Mouse (Mus musculus) forebrain, postnatal 0 days (tissue): Measurements from ENCODE around the gene Ppfibp1. TPM values are rescaled to one million over a fixed set of nuclear protein-coding genes. Genes with fewer than 3 reads are reported as not detected.

Source experiments
- ATAC-seq: fragments of 200-750 bp; cut with Nextera tagmentation; 2 replicates; pipeline ENCODE4 v1.8.0; 2017; ENCODE audit warnings: mild to moderate bottlenecking, moderate library complexity
- DNase-seq: peaks from one replicate; pipeline ENCODE4 v3.0.0-alpha.2; 2015
- H3K27ac ChIP-seq: fragments of 300-500 bp; sonication (generic); 2 replicates; pipeline ENCODE4 v1.5.1; 2014; ENCODE audit warnings: low read depth, mild to moderate bottlenecking, antibody characterized with exemption, low read length, moderate library complexity, mixed read lengths
- H3K27me3 ChIP-seq: fragments of 300-500 bp; sonication (generic); 2 replicates; pipeline ENCODE4 v1.6.1; 2014; ENCODE audit warnings: mild to moderate bottlenecking, low read length, mixed read lengths; ENCODE audit not compliant: insufficient read depth
- H3K36me3 ChIP-seq: fragments of 300-500 bp; sonication (generic); 2 replicates; pipeline ENCODE4 v1.6.1; 2014; ENCODE audit warnings: mild to moderate bottlenecking, moderate library complexity; ENCODE audit not compliant: insufficient read depth
- H3K4me1 ChIP-seq: fragments of 300-500 bp; sonication (generic); 2 replicates; pipeline ENCODE4 v1.6.1; 2014; ENCODE audit warnings: antibody characterized with exemption; ENCODE audit not compliant: insufficient read depth
- H3K4me2 ChIP-seq: fragments of 300-500 bp; sonication (generic); 2 replicates; pipeline ENCODE4 v1.6.1; 2014; ENCODE audit warnings: low read depth, mild to moderate bottlenecking, moderate library complexity
- H3K4me3 ChIP-seq: fragments of 300-500 bp; sonication (generic); 2 replicates; pipeline ENCODE4 v1.5.1; 2014; ENCODE audit warnings: low read depth, low read length, mixed read lengths
- H3K9ac ChIP-seq: fragments of 300-500 bp; sonication (generic); 2 replicates; pipeline ENCODE4 v1.6.1; 2014; ENCODE audit warnings: mild to moderate bottlenecking
- H3K9me3 ChIP-seq: fragments of 300-500 bp; sonication (generic); 2 replicates; pipeline ENCODE4 v1.6.1; 2016; ENCODE audit warnings: low read length
- CTCF ChIP-seq: sonication (generic); IDR thresholded peaks from 2 replicates; pipeline ENCODE4 v1.5.1; 2016; ENCODE audit warnings: antibody characterized with exemption, control low read depth, low read depth
- WGBS: fragments of 180-500 bp; shearing (Covaris S2); extraction: QIAGEN DNeasy Blood & Tissue Kit; methylation state at CpG from one replicate; pipeline ENCODE4 v1.1.7; 2014; 5-methylcytosine and 5-hydroxymethylcytosine counted together
- polyA plus RNA-seq: library from polyadenylated mRNA; unstranded; fragments of >200 nt; fragmentation: Nextera tagmentation; extraction: Ambion mirVana; gene quantifications from 2 replicates; pipeline ENCODE4 v1.2.1, GENCODE M21; 2015
- total RNA-seq: library from RNA; depleted of rRNA; stranded (reverse); fragments of >200 nt; gene quantifications from 2 replicates; pipeline ENCODE4 v1.2.3, GENCODE M21; 2014

Gene Ppfibp1
- total and polyA plus RNA-seq, 2 experiments from 2014 or later, result 23.8 to 33.0 TPM

DNA sequence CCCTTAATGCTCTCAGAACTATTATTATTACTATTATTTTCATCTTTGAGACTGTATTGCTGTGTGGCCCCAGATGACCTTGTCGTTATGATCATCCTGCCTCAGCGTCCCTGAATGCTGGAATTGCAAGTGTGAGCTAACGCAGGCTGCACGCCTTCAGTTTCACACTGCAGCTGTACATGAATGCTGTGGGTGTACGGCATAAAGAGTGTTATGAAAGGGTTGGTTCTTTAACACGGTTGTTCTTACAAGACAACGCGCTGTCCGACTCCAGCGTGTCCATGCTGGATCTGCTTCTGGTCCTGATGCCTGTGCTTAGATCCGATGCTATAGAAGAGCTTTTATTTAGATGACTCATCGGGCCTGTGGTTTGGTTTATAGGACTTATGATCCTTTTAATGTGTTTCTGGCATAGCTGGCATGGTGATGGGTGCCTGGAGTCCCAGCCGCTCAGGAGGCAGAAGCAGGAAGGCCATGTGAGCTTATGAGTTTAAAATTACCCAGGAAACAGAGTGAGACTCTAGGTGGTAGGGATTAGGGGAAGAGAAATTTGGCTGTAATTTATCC is 161.0 kb downstream of the Ppfibp1 start:
- H3K9ac ChIP-seq, result no peak overlapping the region
- H3K36me3 ChIP-seq, result peaks cover 44% of the 10 kb centered on the region
- TF ChIP-seq CTCF, result no peak
- no peak for ATAC-seq
- no peak overlapping the region for H3K27ac ChIP-seq
- 94% methylated on average over 13 of the region's 13 CpGs for WGBS
- no peaks in the 10 kb centered on the region for H3K9me3 ChIP-seq
- no peaks in the 10 kb centered on the region for H3K27me3 ChIP-seq
- H3K4me2 ChIP-seq, result no peak overlapping the region
- H3K4me3 ChIP-seq, result no peak overlapping the region
- no peaks in the 10 kb centered on the region for H3K4me1 ChIP-seq
- DNase-seq, result no peak

DNA sequence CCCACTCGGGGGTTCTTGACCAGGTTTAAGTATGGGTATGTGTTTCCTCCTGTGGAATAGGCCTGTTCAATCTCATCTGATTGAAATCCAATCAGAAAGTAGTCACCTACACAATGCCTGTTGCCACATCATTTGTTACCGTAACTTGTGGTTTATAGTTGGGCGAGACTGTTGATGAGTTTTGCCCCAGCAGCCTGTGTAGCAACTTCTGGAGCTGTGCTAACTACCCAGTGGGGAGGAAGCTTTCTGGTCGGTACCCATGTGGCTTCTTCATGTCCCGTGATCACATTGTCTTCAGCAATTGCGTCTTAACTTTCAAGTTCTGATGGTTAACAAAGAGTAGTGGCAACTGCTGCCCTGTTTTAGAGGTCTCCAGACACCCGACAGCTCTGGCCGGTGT is 163.4 kb downstream of the Ppfibp1 start:
- DNase-seq, result no peak
- WGBS, result 93% methylated on average over 8 of the region's 8 CpGs
- Histone ChIP-seq H3K4me3 (no peak overlapping the region), H3K36me3 (peaks cover 50% of the 10 kb centered on the region), H3K4me1 (no peaks in the 10 kb centered on the region), H3K27ac (no peak overlapping the region), H3K9me3 (no peaks in the 10 kb centered on the region), H3K27me3 (no peaks in the 10 kb centered on the region), H3K4me2 (no peak overlapping the region), H3K9ac (no peak overlapping the region)
- no peak for ATAC-seq
- TF ChIP-seq CTCF, result no peak

DNA sequence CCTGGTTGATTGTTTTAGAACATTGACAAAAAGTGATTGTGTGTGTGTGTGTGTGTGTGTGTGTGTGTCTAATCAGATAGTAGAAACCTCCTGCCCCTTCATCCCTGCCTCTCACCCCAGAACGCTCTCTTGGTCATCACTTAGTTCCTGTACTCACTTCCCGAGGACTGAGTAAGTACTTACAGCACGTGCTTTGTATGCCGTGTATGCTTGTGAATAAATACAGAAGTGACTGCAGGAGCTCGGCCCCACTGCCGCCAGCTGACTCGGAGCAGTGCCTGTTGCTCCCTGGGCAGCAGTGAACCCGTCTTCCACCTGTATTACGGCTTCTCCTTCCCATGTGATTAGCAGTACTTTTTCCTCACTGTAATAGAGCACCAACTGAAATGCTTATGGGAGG is 164.2 kb downstream of the Ppfibp1 start:
- no peaks in the 10 kb centered on the region for H3K27me3 ChIP-seq
- no peak overlapping the region for H3K9ac ChIP-seq
- H3K27ac ChIP-seq, result no peak overlapping the region
- TF ChIP-seq CTCF, result no peak
- H3K9me3 ChIP-seq, result no peaks in the 10 kb centered on the region
- DNase-seq (no peak), ATAC-seq (no peak)
- 89% methylated on average over 9 of the region's 9 CpGs for WGBS
- no peaks in the 10 kb centered on the region for H3K4me1 ChIP-seq
- peaks cover 48% of the 10 kb centered on the region for H3K36me3 ChIP-seq
- H3K4me2 ChIP-seq, result no peak overlapping the region
- no peak overlapping the region for H3K4me3 ChIP-seq

DNA sequence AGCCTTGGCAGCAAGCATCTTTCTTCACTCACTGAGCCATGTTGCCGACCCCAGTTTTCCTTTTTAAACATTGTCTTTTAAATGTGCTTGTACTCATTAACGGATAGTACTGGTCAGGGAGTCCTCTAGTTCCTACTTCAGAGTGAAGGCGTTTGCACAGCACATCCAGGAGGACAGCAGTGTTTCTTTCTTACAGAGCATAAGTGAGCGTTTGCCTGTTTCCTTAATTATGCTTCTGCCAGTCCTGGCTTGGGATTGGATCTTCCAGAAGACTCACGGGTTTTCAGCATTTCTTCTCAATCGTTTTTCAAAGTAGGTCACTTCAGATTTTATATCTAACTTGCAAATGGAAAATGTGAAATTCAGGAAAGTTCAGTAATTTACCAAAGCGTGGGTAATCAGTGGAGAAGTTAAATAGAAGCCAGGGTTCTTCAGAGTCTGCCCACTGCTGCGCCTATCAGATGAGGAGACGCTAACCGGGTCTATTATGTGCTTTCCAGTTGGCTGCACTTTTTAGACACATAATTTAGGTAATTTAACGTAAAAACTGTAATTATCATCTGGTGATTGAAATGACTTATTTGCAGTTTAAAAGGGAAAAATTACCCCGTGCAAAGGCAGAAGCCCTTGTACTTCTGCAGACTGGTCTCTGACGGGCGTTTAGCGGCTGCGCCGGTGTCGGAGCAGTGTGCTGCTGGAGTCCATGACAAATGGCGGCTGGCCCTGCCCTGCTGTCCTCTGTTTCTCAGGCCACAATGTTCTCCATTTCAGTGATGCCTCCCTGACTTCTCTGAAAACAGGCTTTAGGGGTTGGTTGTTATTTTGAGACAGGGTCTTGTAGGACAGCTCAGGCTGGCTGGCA is 165.7 kb downstream of the Ppfibp1 start:
- Histone ChIP-seq H3K9me3 (no peaks in the 10 kb centered on the region), H3K4me1 (no peaks in the 10 kb centered on the region), H3K4me3 (no peak overlapping the region), H3K27ac (no peak overlapping the region), H3K4me2 (no peak overlapping the region), H3K9ac (no peak overlapping the region), H3K27me3 (no peaks in the 10 kb centered on the region), H3K36me3 (peaks cover 46% of the 10 kb centered on the region)
- no peak for TF ChIP-seq CTCF
- peak; percentile 87 for ATAC-seq
- WGBS, result 59% methylated on average over 19 of the region's 19 CpGs
- peak; percentile 26 for DNase-seq

DNA sequence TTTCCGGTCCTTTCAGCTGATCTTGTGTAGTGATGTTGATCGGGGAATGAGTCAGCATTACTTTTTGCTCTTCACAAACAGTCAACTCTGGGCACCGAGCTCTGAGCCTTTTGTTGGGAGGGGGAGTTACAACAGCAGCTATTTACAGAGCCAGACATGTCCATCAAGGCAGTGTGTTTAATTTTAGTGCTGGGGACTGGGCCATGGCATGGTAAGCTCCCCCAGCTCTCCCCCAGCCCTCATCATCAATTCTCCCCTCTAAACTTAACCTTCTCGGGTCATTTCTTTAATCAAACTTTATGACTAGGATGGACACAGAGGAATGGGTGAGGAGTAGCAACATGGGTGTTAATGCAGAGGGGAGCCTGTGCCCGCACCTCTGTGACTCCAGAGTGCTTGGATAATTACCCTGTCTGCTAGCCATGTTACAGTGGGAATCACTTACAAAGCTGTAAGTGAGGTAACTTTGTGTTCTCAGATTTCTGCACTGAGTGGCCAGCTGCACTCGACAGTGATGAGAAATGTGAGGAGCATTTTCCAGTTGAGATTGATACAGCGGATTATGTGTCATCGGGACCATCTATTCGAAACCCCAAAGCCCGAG is 167.2 kb downstream of the Ppfibp1 start:
- H3K9ac ChIP-seq, result no peak overlapping the region
- no peak for TF ChIP-seq CTCF
- H3K27ac ChIP-seq, result no peak overlapping the region
- 86% methylated on average over 10 of the region's 10 CpGs for WGBS
- no peaks in the 10 kb centered on the region for H3K4me1 ChIP-seq
- no peak overlapping the region for H3K4me2 ChIP-seq
- peaks cover 33% of the 10 kb centered on the region for H3K36me3 ChIP-seq
- H3K9me3 ChIP-seq, result no peaks in the 10 kb centered on the region
- no peak overlapping the region for H3K4me3 ChIP-seq
- DNase-seq (no peak), ATAC-seq (no peak)
- no peaks in the 10 kb centered on the region for H3K27me3 ChIP-seq

DNA sequence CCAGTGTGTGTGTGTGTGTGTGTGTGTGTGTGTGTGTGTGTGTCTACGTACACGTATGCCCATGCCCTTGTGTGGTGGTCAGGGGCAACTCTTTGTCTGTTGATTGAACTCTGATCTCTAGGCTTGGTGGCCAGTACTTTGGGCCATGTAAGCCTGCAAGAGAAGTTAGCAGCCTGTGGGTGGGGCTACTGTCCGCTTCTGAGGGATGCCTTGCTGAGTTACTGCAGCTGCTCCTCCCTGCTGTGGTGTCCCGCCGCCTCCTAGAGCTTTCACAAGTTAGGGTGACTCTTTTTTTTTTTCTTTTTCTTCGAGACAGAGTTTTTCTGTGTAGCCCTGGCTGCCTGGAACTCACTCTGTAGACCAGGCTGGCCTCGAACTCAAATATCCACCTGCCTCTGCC is 171.0 kb downstream of the Ppfibp1 start:
- peaks cover 28% of the 10 kb centered on the region for H3K36me3 ChIP-seq

DNA sequence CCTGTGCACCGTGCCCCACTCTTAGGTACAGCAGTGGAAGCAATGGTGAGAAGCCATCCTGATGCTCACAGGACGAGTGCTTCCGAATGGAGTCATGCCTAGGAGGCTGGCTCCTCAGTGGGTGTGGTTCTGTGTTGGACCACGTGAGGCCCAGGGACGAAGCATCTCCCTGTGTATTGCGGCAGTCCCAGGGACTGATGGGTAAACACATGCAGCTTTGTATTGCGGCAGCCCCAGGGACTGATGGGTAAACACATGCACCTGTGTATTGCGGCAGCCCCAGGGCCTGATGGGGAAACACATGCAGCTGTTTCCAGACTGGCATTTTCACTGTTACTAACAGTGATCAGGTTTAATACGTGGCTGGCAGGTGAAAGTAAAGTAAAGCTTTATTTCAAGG is 173.3 kb downstream of the Ppfibp1 start:
- WGBS, result 49% methylated on average over 9 of the region's 9 CpGs
- DNase-seq, result no peak

More for the DNA sequence above, 171.0 kb downstream of the Ppfibp1 start:
- Histone ChIP-seq H3K27me3 (no peaks in the 10 kb centered on the region), H3K27ac (no peak overlapping the region), H3K4me3 (no peak overlapping the region), H3K4me2 (no peak overlapping the region), H3K4me1 (no peaks in the 10 kb centered on the region), H3K9ac (no peak overlapping the region), H3K9me3 (no peaks in the 10 kb centered on the region)
- 81% methylated on average over 7 of the region's 7 CpGs for WGBS
- no peak for TF ChIP-seq CTCF
- no peak for DNase-seq
- no peak for ATAC-seq

More for the DNA sequence above, 173.3 kb downstream of the Ppfibp1 start:
- TF ChIP-seq CTCF, result no peak
- Histone ChIP-seq H3K36me3 (peaks cover 24% of the 10 kb centered on the region), H3K9me3 (no peaks in the 10 kb centered on the region), H3K27me3 (no peaks in the 10 kb centered on the region), H3K4me3 (no peak overlapping the region), H3K4me1 (no peaks in the 10 kb centered on the region), H3K27ac (no peak overlapping the region), H3K9ac (no peak overlapping the region), H3K4me2 (no peak overlapping the region)
- ATAC-seq, result peak; percentile 94
